Mouse (Mus musculus): Measurements from ENCODE around the gene Ranbp9. TPM values are rescaled to one million over a fixed set of nuclear protein-coding genes. Genes with fewer than 3 reads are reported as not detected.

The Ranbp9 gene
- polyA plus RNA-seq, 1 experiment, result 17.6 TPM

DNA sequence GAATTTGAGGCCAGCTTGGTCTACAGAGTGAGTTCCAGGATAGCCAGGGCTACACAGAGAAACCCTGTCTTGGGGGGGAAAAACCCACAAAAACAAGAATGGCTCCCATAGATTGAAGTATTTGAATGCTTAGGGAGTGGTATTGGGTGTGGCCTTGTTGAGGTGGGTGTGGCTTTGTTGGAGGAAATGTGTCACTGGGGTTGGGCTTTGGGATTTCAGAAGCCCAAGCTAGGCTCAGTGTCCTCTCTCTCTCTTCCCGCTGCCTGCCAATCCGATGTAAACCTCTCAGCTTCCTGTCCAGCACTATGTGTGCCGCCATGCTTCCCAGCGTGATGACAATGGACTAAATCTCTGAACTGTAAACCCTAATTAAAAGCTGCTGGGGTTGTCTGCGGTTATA is 20.5 kb upstream of the Ranbp9 start:
- peaks cover 2% of the 10 kb centered on the region for H3K79me3 ChIP-seq (ENCODE audit: low read depth)
- H3K4me3 ChIP-seq (ENCODE audit: insufficient read depth, poor library complexity, severe bottlenecking), result no peak overlapping the region
- no peaks in the 10 kb centered on the region for H3K79me2 ChIP-seq (ENCODE audit: control insufficient read depth, insufficient read depth)
- H3K36me3 ChIP-seq (ENCODE audit: control insufficient read depth, insufficient read depth), result no peaks in the 10 kb centered on the region
- H3K27me3 ChIP-seq (ENCODE audit: control insufficient read depth, insufficient read depth, insufficient read length), result no peaks in the 10 kb centered on the region
- TF ChIP-seq MYOG (IDR thresholded peaks at IDR 0.05; ENCODE audit: control insufficient read depth, extremely low read depth, insufficient read length), result no peak
- no peak for TF ChIP-seq USF1 (IDR thresholded peaks at IDR 0.05; ENCODE audit: low read depth)
- no peak for TF ChIP-seq MAX (IDR thresholded peaks at IDR 0.05)
- H3ac ChIP-seq (ENCODE audit: control insufficient read depth, insufficient read length, low read depth), result no peak overlapping the region

DNA sequence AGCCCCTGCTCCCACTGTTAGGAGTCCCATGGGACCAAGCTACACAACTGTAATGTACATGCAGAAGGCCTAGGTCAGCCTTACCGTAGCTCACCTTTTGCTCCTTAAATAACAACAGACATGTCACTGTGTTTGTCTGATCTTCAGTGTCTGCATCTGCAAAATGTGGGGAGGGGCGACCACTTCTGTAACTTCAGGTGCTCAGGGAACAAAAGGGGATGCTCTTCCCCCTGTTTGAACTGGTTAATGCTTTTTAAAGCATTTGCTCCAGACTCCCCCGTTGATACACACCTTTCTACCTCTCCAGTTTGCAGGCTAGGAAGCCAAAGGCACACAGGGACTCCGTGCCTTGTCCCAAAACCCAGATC is 19.4 kb upstream of the Ranbp9 start:
- Histone ChIP-seq H3K4me3 (ENCODE audit: insufficient read depth, poor library complexity, severe bottlenecking) (no peak overlapping the region), H3K27me3 (ENCODE audit: control insufficient read depth, insufficient read depth, insufficient read length) (no peaks in the 10 kb centered on the region), H3ac (ENCODE audit: control insufficient read depth, insufficient read length, low read depth) (no peak overlapping the region), H3K36me3 (ENCODE audit: control insufficient read depth, insufficient read depth) (no peaks in the 10 kb centered on the region), H3K79me2 (ENCODE audit: control insufficient read depth, insufficient read depth) (no peaks in the 10 kb centered on the region), H3K79me3 (ENCODE audit: low read depth) (peaks cover 2% of the 10 kb centered on the region)
- TF ChIP-seq USF1 (IDR thresholded peaks at IDR 0.05; ENCODE audit: low read depth) (no peak), CTCF (IDR thresholded peaks at IDR 0.05; ENCODE audit: control insufficient read depth, insufficient read depth, insufficient read length) (no peak), MYOD1 (IDR thresholded peaks at IDR 0.05; ENCODE audit: control insufficient read depth, insufficient read length, low read depth) (no peak), FOSL1 (IDR thresholded peaks at IDR 0.05; ENCODE audit: insufficient read depth, low read length, poor library complexity, severe bottlenecking) (no peak), MAX (IDR thresholded peaks at IDR 0.05) (no peak), MYOG (IDR thresholded peaks at IDR 0.05; ENCODE audit: control insufficient read depth, extremely low read depth, insufficient read length) (no peak), CEBPB (IDR thresholded peaks at IDR 0.05; ENCODE audit: low read depth) (no peak)

DNA sequence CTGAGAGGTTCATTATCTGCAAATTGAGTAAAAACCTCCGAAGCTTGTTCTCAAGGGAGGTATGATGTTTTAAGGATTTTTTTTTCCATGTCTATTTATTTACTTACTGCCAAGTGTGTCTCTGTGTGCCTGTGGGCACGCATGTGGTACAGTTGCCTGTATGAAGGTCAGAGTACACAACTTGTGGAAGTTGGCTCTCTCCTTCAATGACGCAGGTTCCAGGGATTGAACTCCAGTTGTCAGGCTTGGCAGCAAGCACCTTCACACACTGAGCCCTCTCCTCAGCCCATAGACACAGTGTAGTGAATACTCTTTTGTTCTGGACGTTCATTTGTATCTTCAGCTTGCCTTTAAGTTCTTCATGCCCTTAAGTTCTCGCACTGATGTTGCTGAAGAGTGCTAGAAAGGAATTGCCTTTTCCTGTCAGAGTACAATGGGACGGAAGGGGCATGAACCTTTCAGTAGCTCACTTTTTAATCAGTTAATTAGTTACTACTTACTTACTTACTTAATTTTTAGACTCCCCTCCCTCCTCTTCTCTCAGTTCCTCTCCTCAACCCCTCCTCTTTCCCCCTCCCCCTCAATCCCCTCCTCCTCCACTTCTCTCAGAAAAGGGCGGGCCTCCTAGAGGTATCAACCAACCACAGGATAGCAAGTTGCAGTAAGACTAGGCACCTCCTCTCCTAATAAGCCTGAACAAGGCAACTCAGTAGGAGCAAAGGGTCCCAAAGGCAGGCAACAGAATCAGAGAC is 18.8 kb upstream of the Ranbp9 start:
- TF ChIP-seq MYOG (IDR thresholded peaks at IDR 0.05; ENCODE audit: control insufficient read depth, extremely low read depth, insufficient read length) (no peak), MAX (IDR thresholded peaks at IDR 0.05) (no peak), CTCF (IDR thresholded peaks at IDR 0.05; ENCODE audit: control insufficient read depth, insufficient read depth, insufficient read length) (no peak)
- H3K79me2 ChIP-seq (ENCODE audit: control insufficient read depth, insufficient read depth), result no peaks in the 10 kb centered on the region
- no peak overlapping the region for H3ac ChIP-seq (ENCODE audit: control insufficient read depth, insufficient read length, low read depth)
- H3K79me3 ChIP-seq (ENCODE audit: low read depth), result peaks cover 2% of the 10 kb centered on the region
- H3K27me3 ChIP-seq (ENCODE audit: control insufficient read depth, insufficient read depth, insufficient read length), result no peaks in the 10 kb centered on the region
- H3K4me3 ChIP-seq (ENCODE audit: insufficient read depth, poor library complexity, severe bottlenecking), result no peak overlapping the region
- H3K36me3 ChIP-seq (ENCODE audit: control insufficient read depth, insufficient read depth), result no peaks in the 10 kb centered on the region

GRCm38 (mm10) chr13:43498849-43499248 is 17.8 kb upstream of the Ranbp9 start:
- Histone ChIP-seq H3K79me3 (ENCODE audit: low read depth) (peaks cover 2% of the 10 kb centered on the region), H3ac (ENCODE audit: control insufficient read depth, insufficient read length, low read depth) (no peak overlapping the region), H3K27me3 (ENCODE audit: control insufficient read depth, insufficient read depth, insufficient read length) (no peaks in the 10 kb centered on the region), H3K79me2 (ENCODE audit: control insufficient read depth, insufficient read depth) (no peaks in the 10 kb centered on the region), H3K36me3 (ENCODE audit: control insufficient read depth, insufficient read depth) (no peaks in the 10 kb centered on the region), H3K4me3 (ENCODE audit: insufficient read depth, poor library complexity, severe bottlenecking) (no peak overlapping the region)
- TF ChIP-seq FOSL1 (IDR thresholded peaks at IDR 0.05; ENCODE audit: insufficient read depth, low read length, poor library complexity, severe bottlenecking), result no peak
- no peak for TF ChIP-seq MAX (IDR thresholded peaks at IDR 0.05)
- no peak for TF ChIP-seq CTCF (IDR thresholded peaks at IDR 0.05; ENCODE audit: control insufficient read depth, insufficient read depth, insufficient read length)
- TF ChIP-seq USF1 (IDR thresholded peaks at IDR 0.05; ENCODE audit: low read depth), result no peak
- TF ChIP-seq MYOG (IDR thresholded peaks at IDR 0.05; ENCODE audit: control insufficient read depth, extremely low read depth, insufficient read length), result no peak
- TF ChIP-seq CEBPB (IDR thresholded peaks at IDR 0.05; ENCODE audit: low read depth), result no peak

GRCm38 (mm10) chr13:43497769-43498168 is 16.7 kb upstream of the Ranbp9 start:
- Histone ChIP-seq H3K4me3 (ENCODE audit: insufficient read depth, poor library complexity, severe bottlenecking) (no peak overlapping the region), H3K36me3 (ENCODE audit: control insufficient read depth, insufficient read depth) (no peaks in the 10 kb centered on the region), H3K79me3 (ENCODE audit: low read depth) (peaks cover 2% of the 10 kb centered on the region), H3K79me2 (ENCODE audit: control insufficient read depth, insufficient read depth) (no peaks in the 10 kb centered on the region), H3ac (ENCODE audit: control insufficient read depth, insufficient read length, low read depth) (no peak overlapping the region), H3K27me3 (ENCODE audit: control insufficient read depth, insufficient read depth, insufficient read length) (no peaks in the 10 kb centered on the region)
- no peak for TF ChIP-seq USF1 (IDR thresholded peaks at IDR 0.05; ENCODE audit: low read depth)
- TF ChIP-seq CTCF (IDR thresholded peaks at IDR 0.05; ENCODE audit: control insufficient read depth, insufficient read depth, insufficient read length), result no peak
- TF ChIP-seq MAX (IDR thresholded peaks at IDR 0.05), result no peak
- no peak for TF ChIP-seq MYOD1 (IDR thresholded peaks at IDR 0.05; ENCODE audit: control insufficient read depth, insufficient read length, low read depth)
- TF ChIP-seq CEBPB (IDR thresholded peaks at IDR 0.05; ENCODE audit: low read depth), result no peak
- TF ChIP-seq MYOG (IDR thresholded peaks at IDR 0.05; ENCODE audit: control insufficient read depth, extremely low read depth, insufficient read length), result no peak
- TF ChIP-seq FOSL1 (IDR thresholded peaks at IDR 0.05; ENCODE audit: insufficient read depth, low read length, poor library complexity, severe bottlenecking), result no peak

GRCm38 (mm10) chr13:43496660-43497059 is 15.6 kb upstream of the Ranbp9 start:
- no peak for TF ChIP-seq FOSL1 (IDR thresholded peaks at IDR 0.05; ENCODE audit: insufficient read depth, low read length, poor library complexity, severe bottlenecking)
- no peak for TF ChIP-seq CTCF (IDR thresholded peaks at IDR 0.05; ENCODE audit: control insufficient read depth, insufficient read depth, insufficient read length)
- TF ChIP-seq MYOG (IDR thresholded peaks at IDR 0.05; ENCODE audit: control insufficient read depth, extremely low read depth, insufficient read length), result no peak
- TF ChIP-seq CEBPB (IDR thresholded peaks at IDR 0.05; ENCODE audit: low read depth), result no peak
- H3ac ChIP-seq (ENCODE audit: control insufficient read depth, insufficient read length, low read depth), result no peak overlapping the region
- H3K27me3 ChIP-seq (ENCODE audit: control insufficient read depth, insufficient read depth, insufficient read length), result no peaks in the 10 kb centered on the region
- H3K79me3 ChIP-seq (ENCODE audit: low read depth), result no peaks in the 10 kb centered on the region
- H3K36me3 ChIP-seq (ENCODE audit: control insufficient read depth, insufficient read depth), result no peaks in the 10 kb centered on the region
- no peak overlapping the region for H3K4me3 ChIP-seq (ENCODE audit: insufficient read depth, poor library complexity, severe bottlenecking)
- H3K79me2 ChIP-seq (ENCODE audit: control insufficient read depth, insufficient read depth), result no peaks in the 10 kb centered on the region

Measured in C2C12 (cell line).